Mouse (Mus musculus): Measurements from ENCODE around the gene Klhl13.

The Klhl13 gene

GRCm38 (mm10) chrX:23364514-23365381 lies at the start of gene Klhl13:
Gene Klhl13 (minus strand): TSS chrX:23365082.
- peak; percentile 46 for DNase-seq (ENCODE audit: low read depth, low spot score)

- DNase-seq (ENCODE audit: low read depth, low spot score) = no peak
These were observed 44.6 kb upstream of the Klhl13 start for GRCm38 (mm10) chrX:23409296-23410149.

GRCm38 (mm10) chrX:23388716-23389115 lies 23.8 kb upstream of the Klhl13 start:
- no peak for DNase-seq (ENCODE audit: low read depth, low spot score)

GRCm38 (mm10) chrX:23363441-23363840 lies 1.4 kb downstream of the Klhl13 start:
- DNase-seq (ENCODE audit: low read depth, low spot score) = peak; percentile 2

- no peak for DNase-seq (ENCODE audit: low read depth, low spot score)
These were observed 4.4 kb downstream of the Klhl13 start for GRCm38 (mm10) chrX:23360446-23360845.

- DNase-seq (ENCODE audit: low read depth, low spot score) = peak; percentile 16
These were observed 14.8 kb downstream of the Klhl13 start for GRCm38 (mm10) chrX:23350083-23350482.

- DNase-seq (ENCODE audit: low read depth, low spot score) = no peak
These were observed 36.8 kb downstream of the Klhl13 start for GRCm38 (mm10) chrX:23328116-23328515.

GRCm38 (mm10) chrX:23318857-23319256 lies 46.0 kb downstream of the Klhl13 start:
- no peak for DNase-seq (ENCODE audit: low read depth, low spot score)

GRCm38 (mm10) chrX:23295952-23296598 lies 68.8 kb downstream of the Klhl13 start:
- DNase-seq (ENCODE audit: low read depth, low spot score) = peak; percentile 78

GRCm38 (mm10) chrX:23285442-23285817 lies 79.5 kb downstream of the Klhl13 start:
- peak; percentile 31 for DNase-seq (ENCODE audit: low read depth, low spot score)

- no peak for DNase-seq (ENCODE audit: low read depth, low spot score)
These were observed 80.1 kb downstream of the Klhl13 start for GRCm38 (mm10) chrX:23284530-23285441.

- DNase-seq (ENCODE audit: low read depth, low spot score) = no peak
These were observed 97.3 kb downstream of the Klhl13 start for GRCm38 (mm10) chrX:23267601-23268000.

- DNase-seq (ENCODE audit: low read depth, low spot score) = no peak
These were observed 116.1 kb downstream of the Klhl13 start for GRCm38 (mm10) chrX:23248752-23249151.
